Mouse (Mus musculus): ENCODE measurements around the gene Tarm1. TPM values are rescaled to one million over a fixed set of nuclear protein-coding genes. Genes with fewer than 3 reads are reported as not detected.

Gene Tarm1
- total RNA-seq (2023) = not detected in 4 replicates

GRCm38 (mm10) chr7:3502439-3502838, at the start of gene Tarm1:
Tarm1 (minus strand) TSS chr7:3502624.

Other genes with a start within 250 kb of the Tarm1 start
- 85.6 to 100 TPM (median 89.8 TPM) in 4 replicates for gene Myadm, start 213.5 kb downstream of the Tarm1 start, total RNA-seq (2023)
- gene Prkcg, start 213.4 kb downstream of the Tarm1 start, total RNA-seq (2023) = 9.6 to 16.6 TPM (median 12.3 TPM) in 4 replicates
- gene Cacng7, start 169.7 kb downstream of the Tarm1 start, total RNA-seq (2023) = not detected in 4 replicates
- not detected in 4 replicates for gene Cacng8, start 111.9 kb downstream of the Tarm1 start, total RNA-seq (2023)
- not detected in 4 replicates for gene Cacng6, start 78.4 kb downstream of the Tarm1 start, total RNA-seq (2023)
- not detected in 4 replicates for gene Oscar, start 113.5 kb upstream of the Tarm1 start, total RNA-seq (2023)
- 289 to 309 TPM (median 297 TPM) in 4 replicates for gene Ndufa3, start 114.7 kb upstream of the Tarm1 start, total RNA-seq (2023)
- gene Tfpt, start 127.3 kb upstream of the Tarm1 start, total RNA-seq (2023) = 15.3 to 24.5 TPM (median 22.4 TPM) in 4 replicates
- 66.4 to 73.4 TPM (median 68.2 TPM) in 4 replicates for gene Prpf31, start 127.4 kb upstream of the Tarm1 start, total RNA-seq (2023)
- gene Cnot3, start 142.6 kb upstream of the Tarm1 start, total RNA-seq (2023) = 110 to 131 TPM (median 116 TPM) in 4 replicates
- 9.0 to 9.6 TPM (median 9.2 TPM) in 4 replicates for gene Leng1, start 163.2 kb upstream of the Tarm1 start, total RNA-seq (2023)
- gene Tmc4, start 174.9 kb upstream of the Tarm1 start, total RNA-seq (2023) = 5.6 to 7.9 TPM (median 7.5 TPM) in 4 replicates
- 26.1 to 32.4 TPM (median 27.7 TPM) in 4 replicates for gene Tsen34, start 190.2 kb upstream of the Tarm1 start, total RNA-seq (2023)
- 52.2 to 75.5 TPM (median 60.4 TPM) in 4 replicates for gene Mboat7, start 190.9 kb upstream of the Tarm1 start, total RNA-seq (2023)
- gene Rps9, start 201.4 kb upstream of the Tarm1 start, total RNA-seq (2023) = 2,060 to 2,163 TPM (median 2,115 TPM) in 4 replicates
- gene Pirb, start 217.8 kb upstream of the Tarm1 start, total RNA-seq (2023) = 28.8 to 32.5 TPM (median 30.1 TPM) in 4 replicates